Mouse (Mus musculus) left cerebral cortex, adult 8-10 months (tissue): ENCODE results near the gene Bax. TPM values are rescaled to one million over a fixed set of nuclear protein-coding genes. Genes with fewer than 3 reads are reported as not detected.
A peak's percentile ranks its signal among the peaks of the same experiment; 100 is the strongest.
"Not testable (repeated sequence)": the region's sequence is repeated elsewhere in the genome, so short reads cannot be mapped to it uniquely, and the experiment has no call there.

Source experiments
- DNase-seq, 2 experiments: peaks; one replicate each; pipeline ENCODE4 v3.0.0; 2022; ENCODE audit warnings: low spot score in 2 of 2
- total RNA-seq, 4 experiments: library from RNA; stranded (reverse); gene quantifications; 2 replicates each; pipeline ENCODE4 v1.2.4; 2022

Gene Bax
- 10 to 100 TPM; 57.8 to 78.7 (median 67.0) TPM for total RNA-seq

DNA sequence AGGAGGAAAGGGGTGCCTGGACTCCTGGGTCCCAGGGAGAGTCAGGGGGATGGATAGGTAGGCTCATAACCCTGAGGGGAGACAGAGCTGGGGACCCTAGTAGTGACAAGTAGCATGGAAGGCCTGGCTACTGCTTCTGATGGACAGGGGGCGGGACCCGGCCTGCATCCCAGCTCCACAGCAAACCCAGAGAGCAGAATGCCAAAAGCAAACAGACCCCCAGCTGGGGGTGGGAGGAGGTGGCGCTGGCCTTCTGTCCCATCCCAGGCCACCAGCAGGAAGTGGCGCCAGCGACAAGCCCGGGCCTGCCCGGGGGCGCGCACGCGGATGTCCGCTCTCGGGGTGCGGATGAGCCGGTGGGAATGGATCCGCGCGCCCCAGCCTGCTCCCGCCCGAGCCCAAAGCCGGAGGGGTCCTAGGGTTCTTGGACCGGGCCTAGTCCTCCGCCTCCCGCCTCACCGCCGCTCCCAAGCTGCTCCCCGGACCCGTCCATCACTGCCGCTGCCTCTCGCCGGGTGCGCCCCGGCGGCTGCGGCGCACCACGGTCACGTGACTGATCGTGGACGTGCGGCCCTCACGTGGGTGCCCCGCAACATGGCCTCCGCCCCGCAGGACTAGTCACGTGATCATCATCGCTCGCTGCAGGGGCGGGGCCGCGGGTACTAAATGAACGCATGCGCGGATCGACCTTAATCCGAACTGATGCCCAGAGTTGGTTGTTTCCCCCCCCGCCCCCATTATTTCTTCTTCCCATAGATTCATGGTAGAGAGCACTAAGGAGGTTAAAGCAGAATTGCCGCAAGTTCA is at the start of gene Bax:
Bax (minus strand) TSS at position 616 of the 807 bp plus-strand sequence.
- peak; percentile 88 to 97 for DNase-seq

DNA sequence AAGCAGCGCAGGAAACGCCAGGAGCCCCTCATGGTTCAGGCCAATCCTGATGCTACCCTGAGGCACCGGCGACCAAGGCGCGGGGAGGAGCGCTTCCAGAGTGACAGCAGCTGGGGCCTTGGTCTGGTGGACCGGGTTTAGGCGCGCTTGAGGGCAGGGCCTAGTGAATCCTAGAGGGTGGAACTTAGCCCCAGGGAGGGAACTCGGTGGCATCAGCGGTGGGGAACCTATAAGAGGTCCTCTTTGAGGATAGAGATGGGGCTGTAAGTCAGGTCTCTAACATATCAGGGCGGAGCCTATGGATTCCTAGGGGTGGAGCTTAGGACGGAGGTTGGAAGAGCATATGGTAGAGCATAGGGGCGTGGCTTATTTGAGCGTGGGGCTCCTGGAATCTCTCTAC is 48.7 kb upstream of the Bax start:
- DNase-seq = no peak

DNA sequence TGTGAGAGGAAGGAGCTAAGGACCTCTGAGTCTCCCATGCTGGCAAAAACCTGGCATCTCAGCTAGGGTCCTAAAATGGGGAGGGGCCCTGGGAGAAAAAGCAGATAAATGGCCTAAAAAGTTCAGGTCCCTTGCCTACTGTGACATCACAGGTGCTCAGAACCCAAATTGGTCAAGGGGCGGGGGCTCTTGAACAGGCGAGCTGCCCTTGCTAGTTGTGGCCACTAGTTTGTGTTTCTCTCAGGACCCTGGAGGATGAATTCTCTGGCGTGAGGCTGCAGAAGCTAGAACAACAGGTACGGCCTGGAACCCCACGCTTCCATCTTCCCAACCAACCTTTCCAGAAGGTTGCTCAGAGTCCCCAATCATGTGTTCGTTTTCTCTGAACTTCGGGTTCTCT is 47.7 kb upstream of the Bax start:
- no peak for DNase-seq

DNA sequence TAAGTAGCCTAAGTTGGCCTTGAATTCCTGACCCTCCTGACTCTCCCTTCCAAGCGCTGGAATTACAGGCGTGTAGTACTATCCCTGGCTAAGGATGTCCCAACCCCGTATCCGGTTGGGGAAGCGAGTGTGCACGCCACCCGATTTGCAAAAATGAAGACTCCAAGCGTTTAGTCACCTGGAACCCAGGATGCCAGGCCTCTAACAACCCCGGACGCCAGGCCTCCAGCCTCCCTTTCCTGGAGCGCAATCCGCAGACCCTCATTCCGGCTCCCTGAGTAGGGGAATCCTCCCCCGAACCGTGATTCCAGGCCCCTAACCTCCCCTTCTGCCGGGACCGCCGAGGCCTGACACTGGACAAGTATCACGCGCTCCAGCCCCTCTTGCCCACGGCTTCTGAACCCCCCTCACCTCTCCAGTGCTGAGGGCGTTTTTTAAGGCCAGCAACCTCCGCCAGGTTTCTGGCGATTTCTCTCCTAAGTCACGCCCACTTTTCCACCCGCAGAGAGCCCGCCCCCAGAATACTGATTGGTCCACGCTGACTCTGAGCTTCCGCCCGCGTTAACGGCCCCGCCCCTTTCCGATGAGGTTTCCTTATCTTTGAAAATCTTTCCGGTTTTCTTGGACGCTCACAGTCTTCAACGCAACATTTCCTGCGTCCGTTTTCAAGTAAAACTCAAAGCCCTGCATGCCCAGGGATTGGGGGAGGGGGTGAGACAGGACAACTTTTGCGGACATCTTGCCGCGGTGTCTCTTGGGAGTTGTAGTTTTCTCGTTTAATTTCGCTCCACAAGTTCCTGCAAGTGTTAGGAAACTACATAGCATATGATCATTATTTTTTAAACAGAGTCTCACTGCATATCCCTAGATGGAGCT is 43.5 kb upstream of the Bax start, which contains the start of gene Nucb1:
Nucb1 (minus strand) TSS at position 495 of the 876 bp plus-strand sequence.
- peak; percentile 82 to 86 for DNase-seq

DNA sequence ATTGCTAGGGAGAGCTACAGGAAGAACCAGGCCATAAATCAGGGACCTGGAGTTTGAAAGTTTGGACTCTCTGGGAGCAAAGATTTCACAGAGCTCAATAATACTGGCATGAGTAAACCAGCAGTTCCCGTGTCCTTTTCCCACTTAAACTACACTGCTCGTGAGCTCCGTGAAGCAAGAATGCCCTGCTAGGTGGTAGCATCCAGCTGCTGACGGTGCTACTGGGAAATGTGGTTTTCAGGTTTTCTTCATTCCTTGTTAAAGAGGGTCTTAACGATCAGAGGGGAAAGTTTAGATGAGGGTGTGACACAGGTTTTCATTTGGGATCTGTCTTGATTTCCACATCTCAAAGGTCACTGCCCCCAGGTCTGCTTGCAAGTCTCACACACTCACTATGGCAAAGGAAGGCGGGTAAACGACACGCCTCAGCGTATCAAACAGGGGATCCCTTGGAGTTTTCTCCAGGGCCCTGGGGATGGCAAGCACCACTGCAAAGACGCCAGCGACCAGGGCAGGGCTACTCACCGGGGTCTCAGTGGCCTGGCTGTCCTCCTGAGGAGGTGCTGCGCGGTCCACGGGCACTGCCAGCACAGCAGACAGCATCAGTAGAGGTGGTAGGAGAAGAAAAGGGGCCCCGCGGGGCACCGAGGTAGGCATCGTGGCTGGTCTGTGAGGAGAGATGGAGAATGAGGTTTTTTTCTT is 42.6 kb upstream of the Bax start:
- no peak for DNase-seq

DNA sequence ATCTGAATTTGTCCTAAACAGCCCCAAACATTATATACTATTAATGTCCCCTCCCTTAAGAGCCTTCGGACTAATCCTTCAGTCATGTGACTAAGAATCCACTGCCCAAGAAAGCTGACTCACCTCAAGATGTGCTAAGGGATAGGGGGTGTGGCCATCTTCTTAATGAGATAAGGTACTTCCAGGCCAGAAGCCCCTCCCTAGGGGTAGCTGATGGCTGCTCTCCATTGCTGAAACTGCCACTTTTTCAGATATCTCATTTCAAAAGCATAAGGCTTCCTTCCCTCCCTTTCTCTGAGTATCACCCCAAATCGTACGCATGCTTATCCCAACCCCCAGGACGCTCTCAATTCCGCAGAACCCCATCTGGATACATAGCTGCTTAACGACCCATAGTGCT is 41.9 kb upstream of the Bax start:
- no peak for DNase-seq

DNA sequence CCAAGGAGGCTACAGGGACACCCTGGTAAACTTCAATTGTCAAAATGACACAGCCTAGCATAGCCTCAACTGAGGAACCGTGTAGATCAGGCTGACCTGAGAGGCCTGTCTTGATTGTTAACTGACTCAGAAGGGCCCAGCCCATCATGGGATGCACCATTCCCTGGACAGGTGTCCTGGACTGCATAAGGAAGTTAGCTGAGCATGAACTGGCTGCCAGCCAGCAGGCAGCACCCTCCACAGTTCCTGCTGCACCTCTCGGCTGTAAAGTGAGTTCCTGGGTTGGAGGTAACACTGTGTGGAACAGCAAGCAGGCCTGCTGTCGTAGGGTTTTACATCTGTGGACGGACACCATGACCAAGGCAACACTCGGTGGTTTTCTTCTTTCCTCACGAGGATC is 40.9 kb upstream of the Bax start:
- no peak for DNase-seq

DNA sequence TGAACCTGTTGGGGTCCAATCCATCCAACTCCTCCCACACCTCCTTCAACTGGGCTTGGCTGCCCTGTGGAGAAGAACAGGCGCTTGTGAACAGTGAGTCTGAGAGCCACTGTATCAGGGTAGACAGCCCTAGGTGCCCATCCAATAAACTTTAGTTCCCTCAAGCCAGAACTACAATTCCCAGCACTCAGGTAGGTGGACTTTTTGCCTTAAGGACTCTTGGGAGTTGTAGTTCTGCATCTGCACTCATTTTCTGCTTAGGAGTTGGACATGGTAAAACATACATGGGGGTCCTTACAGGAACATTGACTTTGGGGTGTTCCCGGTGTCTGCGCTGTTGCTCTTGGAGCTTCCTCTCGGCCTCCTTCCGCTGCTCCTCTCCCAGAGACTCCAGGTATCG is 31.7 kb upstream of the Bax start:
- no peak for DNase-seq

DNA sequence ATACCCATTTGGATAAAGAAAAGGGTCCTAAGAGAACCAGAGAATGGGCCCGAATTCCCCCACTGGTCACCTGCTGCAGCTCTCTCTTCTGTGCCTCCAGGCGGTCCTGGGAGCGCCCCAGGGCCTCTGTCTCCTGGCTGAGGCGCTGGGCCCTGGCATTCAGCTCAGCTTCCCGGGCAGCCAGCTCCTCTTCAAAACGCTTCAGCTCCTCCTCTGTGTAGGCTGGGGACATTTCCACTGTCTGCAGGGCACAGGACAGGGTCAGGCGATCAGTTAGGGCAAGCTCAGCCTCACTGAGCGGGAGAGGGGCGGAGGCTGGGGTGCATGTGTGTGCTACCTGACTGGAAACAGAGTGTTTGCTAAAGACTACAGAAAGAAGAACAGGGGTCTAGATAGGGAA is 27.9 kb upstream of the Bax start:
- DNase-seq = no peak

DNA sequence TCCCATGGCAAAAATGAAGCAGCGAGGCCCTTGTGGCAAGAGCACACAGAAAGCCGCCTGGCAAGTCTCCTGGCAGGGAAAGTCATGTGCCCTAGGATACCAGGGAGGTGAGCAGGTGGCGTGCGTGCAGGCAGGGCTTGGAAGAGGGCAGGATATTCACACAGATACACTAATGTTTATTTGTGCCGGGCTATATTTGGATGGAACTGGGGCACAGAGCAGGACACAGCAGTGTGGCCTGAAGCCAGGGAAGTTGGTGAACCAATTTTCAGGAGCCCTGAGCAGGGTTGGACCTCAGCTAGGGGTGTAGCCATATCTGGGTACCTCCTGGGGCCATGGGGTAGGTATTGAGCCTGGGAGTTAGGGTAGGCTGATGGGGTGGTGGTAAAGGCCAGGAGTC is 26.3 kb upstream of the Bax start:
- no peak for DNase-seq

DNA sequence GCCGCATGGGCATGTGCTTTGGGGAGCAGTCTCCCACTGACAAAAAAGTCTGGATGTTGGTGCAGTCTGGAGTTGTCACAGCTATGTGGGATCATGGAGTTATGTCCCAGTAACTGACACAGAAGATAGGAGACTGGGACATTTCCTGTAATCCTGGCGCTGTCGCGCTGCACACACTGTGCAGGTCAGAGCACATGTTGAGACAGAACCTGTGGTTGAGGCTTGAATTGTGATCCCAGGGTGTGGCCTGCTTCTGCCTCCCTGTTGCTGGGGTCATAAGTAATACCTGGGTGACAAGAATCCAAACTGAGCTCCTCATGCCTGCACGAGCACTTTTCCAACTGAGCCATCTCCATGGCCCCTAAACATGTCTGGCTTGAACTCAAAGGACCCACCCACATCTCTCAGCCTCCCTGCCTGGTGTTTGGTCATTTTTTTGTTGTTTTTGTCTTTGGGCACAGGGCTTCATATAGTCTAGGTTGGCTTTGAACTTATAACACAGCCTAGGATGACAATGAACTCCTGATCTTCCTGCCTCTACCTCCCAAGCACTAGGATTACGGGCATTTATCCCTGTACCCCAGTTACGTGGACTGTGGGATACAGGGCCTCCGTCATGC is 25.6 kb upstream of the Bax start:
- no peak for DNase-seq

DNA sequence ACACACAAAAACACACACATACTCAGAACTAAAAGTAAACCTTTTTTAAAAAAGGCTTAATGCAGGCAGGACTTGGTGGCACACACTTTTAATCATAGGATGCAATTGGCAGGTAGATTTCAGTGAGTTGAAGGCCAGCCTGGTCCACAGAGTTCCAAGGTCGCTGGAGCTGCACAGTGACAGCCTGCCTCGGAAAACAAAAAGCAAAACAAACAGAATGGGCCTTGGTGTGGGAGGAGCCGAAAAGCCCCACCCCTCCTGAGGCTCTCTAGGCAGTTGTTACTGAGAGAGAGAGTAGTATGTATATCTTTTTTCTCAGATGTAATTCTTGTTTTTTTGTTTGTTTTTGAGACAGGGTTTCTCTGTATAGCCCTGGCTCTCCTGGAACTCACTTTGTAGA is 24.6 kb upstream of the Bax start:
- DNase-seq = no peak

DNA sequence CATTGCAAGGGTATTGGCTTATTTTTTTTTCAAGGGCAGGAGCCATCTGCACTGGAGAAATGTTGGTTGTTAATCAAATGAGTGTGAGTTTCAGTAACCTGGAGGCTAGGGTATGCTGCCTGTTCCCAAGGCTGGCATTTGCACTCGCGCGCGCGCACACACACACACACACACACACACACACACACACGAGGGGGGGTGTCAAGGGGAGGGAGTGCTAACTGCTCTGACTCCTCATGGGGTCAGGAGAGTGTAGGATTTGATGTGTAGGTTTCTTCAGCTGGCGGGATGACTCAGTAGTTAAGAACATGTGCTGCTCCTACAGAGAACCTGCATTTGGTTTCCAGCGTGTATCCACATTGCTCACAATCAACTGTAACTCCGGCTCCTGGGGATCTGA is 24.1 kb upstream of the Bax start:
- DNase-seq = no peak

DNA sequence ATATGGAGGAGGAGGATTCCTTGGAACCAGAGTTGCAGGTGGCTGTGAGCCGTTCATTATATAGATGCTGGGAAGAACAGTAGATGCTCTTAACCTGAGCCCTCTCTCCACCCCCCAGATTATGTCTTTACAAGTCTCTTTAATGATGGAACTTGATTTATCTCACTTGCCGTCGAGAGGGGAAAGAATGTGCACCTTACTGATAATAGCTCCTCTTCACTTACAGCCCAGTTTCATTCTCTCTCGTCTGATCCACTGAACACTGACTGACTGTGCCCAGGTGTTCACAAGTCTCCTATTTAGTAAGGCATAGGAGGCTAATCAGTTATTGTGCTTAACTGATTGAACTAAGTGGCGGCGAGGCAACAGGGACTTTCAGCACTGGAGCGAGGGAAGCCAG is 22.9 kb upstream of the Bax start:
- no peak for DNase-seq

DNA sequence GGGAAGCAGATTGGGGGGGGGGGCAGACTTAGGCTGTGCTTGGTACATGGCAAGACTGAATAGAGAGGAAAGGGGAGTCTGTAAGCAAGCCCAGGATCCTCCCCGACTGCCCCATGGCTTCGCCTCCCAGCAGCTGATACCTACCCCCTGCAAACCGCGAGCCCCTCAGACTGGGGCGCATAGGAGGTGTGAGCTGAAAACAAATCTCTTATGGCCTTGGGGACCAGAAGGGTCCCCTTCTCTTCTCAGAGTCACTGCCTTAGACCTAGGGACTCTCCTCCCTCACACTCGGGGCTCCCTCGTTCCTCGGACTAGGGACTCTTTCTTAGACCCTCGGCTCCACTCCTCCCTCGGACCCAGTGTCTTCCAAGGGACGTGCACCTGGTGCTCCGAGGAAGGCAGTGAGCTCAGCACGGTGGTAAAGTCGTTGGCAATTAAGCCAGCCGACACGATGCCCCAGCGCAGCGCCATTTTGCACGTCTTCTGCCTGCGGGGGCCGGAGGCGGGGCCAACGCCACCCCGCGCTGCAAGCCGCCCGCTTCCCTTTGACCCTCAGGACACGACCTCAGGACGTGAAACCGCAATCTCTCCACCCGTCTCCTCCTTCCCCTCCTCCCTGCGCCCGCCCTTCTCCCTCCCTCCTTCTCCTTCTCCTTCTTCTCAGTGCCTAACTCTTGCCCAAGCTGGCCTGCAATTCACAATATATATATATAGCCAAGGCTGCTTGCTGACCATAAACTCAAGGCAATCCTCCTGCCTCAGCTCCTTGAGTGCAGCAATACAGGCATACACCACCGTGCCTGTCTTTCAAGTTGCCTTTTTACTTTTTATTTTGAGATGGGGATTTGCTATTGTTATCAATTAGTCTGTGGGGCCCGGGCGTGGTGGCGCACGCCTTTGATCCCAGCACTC is 21.9 kb upstream of the Bax start, which contains the start of gene Dhdh:
Dhdh (minus strand) TSS at position 513 of the 912 bp plus-strand sequence.
- DNase-seq = no peak

DNA sequence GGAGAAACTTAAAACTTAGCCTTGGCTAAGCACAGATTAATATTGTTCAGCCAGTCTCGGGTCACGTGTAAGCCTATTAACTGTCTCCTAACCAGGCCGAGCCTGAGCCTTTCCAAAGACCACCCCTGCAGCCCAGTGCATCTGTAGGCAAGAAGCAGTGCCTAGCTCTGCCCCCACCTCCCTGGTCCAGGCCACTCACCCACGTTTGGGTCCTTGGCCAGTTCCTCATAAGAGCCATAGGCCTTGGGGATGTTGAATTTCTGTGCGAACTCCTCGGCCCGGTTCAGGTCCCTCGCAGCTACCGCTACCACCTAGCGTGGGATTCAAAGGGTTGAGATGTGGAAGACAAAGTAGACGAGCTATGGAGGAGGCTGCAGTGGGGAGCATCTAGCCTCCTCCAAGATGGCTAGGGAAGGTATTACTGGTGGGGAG is 21.2 kb upstream of the Bax start:
- no peak for DNase-seq

DNA sequence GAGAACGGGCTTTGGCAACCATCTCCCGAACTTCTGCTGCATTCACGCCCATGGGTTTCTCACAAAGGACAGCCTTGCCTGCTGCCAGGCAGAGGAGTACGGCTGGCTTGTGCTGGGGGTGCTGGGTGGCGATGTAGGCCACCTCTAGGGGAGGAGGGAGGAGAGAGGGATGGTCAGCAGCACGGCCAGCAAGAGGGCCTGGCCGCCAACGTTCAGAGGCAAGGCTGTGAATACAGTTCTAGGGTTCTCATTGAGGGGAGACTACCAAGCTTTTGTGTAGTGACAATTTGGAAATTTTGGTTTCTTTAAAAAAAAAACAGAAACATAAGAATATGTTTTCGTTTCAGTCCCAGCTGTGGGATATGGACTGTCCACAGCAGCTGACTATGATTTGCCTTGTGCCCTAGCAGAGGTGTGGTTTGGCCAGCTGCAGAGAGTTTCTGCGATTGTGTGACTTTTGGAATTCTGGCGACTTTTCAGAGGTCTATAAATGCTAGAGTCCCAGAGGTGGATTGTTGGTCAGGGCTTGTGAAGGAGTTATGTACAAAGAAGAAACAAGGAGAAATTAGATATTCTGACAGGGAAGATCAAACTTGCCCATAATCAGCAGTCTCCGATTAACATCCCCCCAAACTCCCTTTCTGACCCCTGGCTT is 20.2 kb upstream of the Bax start, which contains the start of gene Gm45808:
Gm45808 (minus strand) TSS at position 51 of the 655 bp plus-strand sequence.
- DNase-seq = no peak

DNA sequence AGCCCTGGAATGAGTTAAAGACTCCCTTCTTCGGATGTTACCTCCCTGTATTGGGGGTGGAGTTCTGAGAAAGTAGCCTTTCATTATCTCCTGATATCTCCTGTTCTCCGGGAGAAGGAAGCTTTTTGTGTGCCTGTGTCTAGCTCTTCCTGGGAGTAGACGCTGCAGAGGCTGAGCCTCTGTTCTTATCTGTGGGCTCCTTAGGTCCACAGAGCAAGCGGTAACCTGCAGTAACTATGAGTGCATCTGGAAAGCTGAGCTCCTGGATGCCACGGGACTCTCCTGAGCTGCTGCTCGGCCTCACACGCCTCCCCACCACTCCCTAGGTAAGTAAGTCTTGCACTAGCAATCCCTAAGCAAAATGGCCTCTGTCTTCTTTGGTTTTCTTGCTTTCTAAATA is 19.5 kb upstream of the Bax start:
- DNase-seq = no peak

DNA sequence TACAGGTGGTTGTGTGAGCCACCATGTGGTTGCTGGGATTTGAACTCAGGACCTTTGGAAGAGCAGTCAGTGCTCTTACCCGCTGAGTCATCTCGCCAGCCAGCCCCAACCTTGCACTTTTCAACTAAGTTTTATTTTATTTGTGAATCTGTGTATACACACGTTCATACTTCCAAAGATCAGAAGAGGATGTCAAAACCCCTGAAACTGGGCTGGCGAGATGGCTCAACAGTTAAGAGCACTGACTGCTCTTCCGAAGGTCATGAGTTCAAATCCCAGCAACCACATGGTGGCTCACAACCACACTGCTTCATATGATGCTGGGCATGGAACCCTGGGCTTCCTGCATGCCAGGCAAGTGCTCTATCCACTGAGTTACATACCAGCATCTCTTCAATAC is 18.3 kb upstream of the Bax start:
- DNase-seq = not testable (repeated sequence)

DNA sequence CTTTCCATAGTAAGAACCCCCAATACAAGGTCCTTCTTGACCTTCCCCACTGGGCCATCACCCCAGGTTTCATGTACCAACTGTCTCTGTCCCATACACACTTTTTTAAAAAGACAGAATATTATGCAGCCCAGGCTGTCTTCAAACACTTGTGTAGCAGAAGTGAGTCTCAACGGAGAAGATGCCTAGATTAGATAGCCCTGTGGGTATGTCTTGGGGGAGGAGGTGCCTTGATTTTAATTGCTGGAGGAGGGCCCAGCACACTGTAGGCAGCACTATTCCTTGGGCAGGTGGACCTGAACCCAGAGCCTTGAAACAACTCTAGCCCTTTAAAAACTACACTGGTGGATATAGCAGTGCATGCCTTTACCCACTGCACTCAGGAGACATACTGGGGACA is 15.5 kb upstream of the Bax start:
- DNase-seq = no peak
